Mouse (Mus musculus): ENCODE data around the gene Psme1. TPM values are rescaled to one million over a fixed set of nuclear protein-coding genes. Genes with fewer than 3 reads are reported as not detected.
A peak's percentile ranks its signal among the peaks of the same experiment; 100 is the strongest.

Gene Psme1
- total RNA-seq, 1 experiment = 32.8 TPM

GRCm38 (mm10) chr14:55584303-55584701, 6.4 kb downstream of the Psme1 start:
- peak overlapping the region; percentile 78; the same call in 1 of the 2 replicates for H3K9ac ChIP-seq (ENCODE audit: insufficient read depth, low read depth, low read length, poor library complexity, severe bottlenecking)
- no peaks in the 10 kb centered on the region for H3K9me3 ChIP-seq (ENCODE audit: control insufficient read depth, insufficient read depth, low read depth, low read length)
- peaks cover 2 to 19% of the 10 kb centered on the region in 2 experiments; a peak in 2 of 4 replicates for H3K4me1 ChIP-seq (ENCODE audit: control insufficient read depth in 2 of 2, insufficient read depth in 2 of 2, low read length in 2 of 2, poor library complexity in 1 of 2)
- H3K36me3 ChIP-seq (ENCODE audit: control insufficient read depth, insufficient read depth, low read length, poor library complexity, severe bottlenecking) = peaks cover 13% of the 10 kb centered on the region; the same call in 1 of the 2 replicates
- TF ChIP-seq ZC3H11A (IDR thresholded peaks at IDR 0.05; ENCODE audit: borderline replicate concordance, low read depth, low read length) = no peak
- H3K4me3 ChIP-seq (ENCODE audit: insufficient read depth in 1 of 2, low read depth in 1 of 2, low read length in 2 of 2, poor library complexity in 1 of 2, severe bottlenecking in 1 of 2) = peak overlapping the region; percentile 89 to 95; a peak in 3 of 4 replicates
- in situ Hi-C loops (cut with MboI; ENCODE audit: low sequenced_read_pairs in 2 of 2, unreplicated experiment in 2 of 2) = no loop called here
- no peak for DNase-seq (ENCODE audit: low read depth, low spot score)
- H3K27ac ChIP-seq (ENCODE audit: insufficient read depth, low read depth, low read length, poor library complexity, severe bottlenecking) = no peak overlapping the region

GRCm38 (mm10) chr14:55584702-55585565, 7.0 kb downstream of the Psme1 start, which contains the start of gene Emc9:
Gene Emc9 (minus strand): TSS chr14:55585302.
- Histone ChIP-seq H3K4me1 (ENCODE audit: control insufficient read depth in 2 of 2, insufficient read depth in 2 of 2, low read length in 2 of 2, poor library complexity in 1 of 2) (peaks cover 0 to 18% of the 10 kb centered on the region in 2 experiments; a peak in 2 of 4 replicates), H3K4me3 (ENCODE audit: insufficient read depth in 1 of 2, low read depth in 1 of 2, low read length in 2 of 2, poor library complexity in 1 of 2, severe bottlenecking in 1 of 2) (peak within 1 kb of the TSS; percentile 89 to 95), H3K27ac (ENCODE audit: insufficient read depth, low read depth, low read length, poor library complexity, severe bottlenecking) (no peak within 1 kb of the TSS), H3K9me3 (ENCODE audit: control insufficient read depth, insufficient read depth, low read depth, low read length) (no peaks in the 10 kb centered on the region), H3K36me3 (ENCODE audit: control insufficient read depth, insufficient read depth, low read length, poor library complexity, severe bottlenecking) (peaks cover 13% of the 10 kb centered on the region; the same call in 1 of the 2 replicates), H3K9ac (ENCODE audit: insufficient read depth, low read depth, low read length, poor library complexity, severe bottlenecking) (peak within 1 kb of the TSS; percentile 78)
- TF ChIP-seq ZC3H11A (IDR thresholded peaks at IDR 0.05; ENCODE audit: borderline replicate concordance, low read depth, low read length) = no peak
- no peak for TF ChIP-seq ZNF384 (IDR thresholded peaks at IDR 0.05; ENCODE audit: low read depth, low read length)
- DNase-seq (ENCODE audit: low read depth, low spot score) = no peak
- in situ Hi-C loops (cut with MboI; ENCODE audit: low sequenced_read_pairs in 2 of 2, unreplicated experiment in 2 of 2) = no loop called here

GRCm38 (mm10) chr14:55585566-55585960, 7.6 kb downstream of the Psme1 start:
- DNase-seq (ENCODE audit: low read depth, low spot score) = no peak
- peaks cover 8% of the 10 kb centered on the region; the same call in 1 of the 2 replicates for H3K36me3 ChIP-seq (ENCODE audit: control insufficient read depth, insufficient read depth, low read length, poor library complexity, severe bottlenecking)
- peak overlapping the region; percentile 26; the same call in 1 of the 2 replicates for H3K9ac ChIP-seq (ENCODE audit: insufficient read depth, low read depth, low read length, poor library complexity, severe bottlenecking)
- peak overlapping the region in 1 of 2 experiments; percentile 89; a peak in 2 of 4 replicates for H3K4me3 ChIP-seq (ENCODE audit: insufficient read depth in 1 of 2, low read depth in 1 of 2, low read length in 2 of 2, poor library complexity in 1 of 2, severe bottlenecking in 1 of 2)
- no peaks in the 10 kb centered on the region for H3K9me3 ChIP-seq (ENCODE audit: control insufficient read depth, insufficient read depth, low read depth, low read length)
- TF ChIP-seq CHD2 (IDR thresholded peaks at IDR 0.05; ENCODE audit: low read depth, low read length) (no peak), ZC3H11A (IDR thresholded peaks at IDR 0.05; ENCODE audit: borderline replicate concordance, low read depth, low read length) (no peak), HCFC1 (IDR thresholded peaks at IDR 0.05; ENCODE audit: borderline replicate concordance, insufficient read depth, low read length) (no peak), MAFK (IDR thresholded peaks at IDR 0.05; ENCODE audit: insufficient read depth, low read depth, low read length) (no peak), ZNF384 (IDR thresholded peaks at IDR 0.05; ENCODE audit: low read depth, low read length) (no peak)
- in situ Hi-C loops (cut with MboI; ENCODE audit: low sequenced_read_pairs in 2 of 2, unreplicated experiment in 2 of 2) = no loop called here
- peaks cover 0 to 16% of the 10 kb centered on the region in 2 experiments; a peak in 2 of 4 replicates for H3K4me1 ChIP-seq (ENCODE audit: control insufficient read depth in 2 of 2, insufficient read depth in 2 of 2, low read length in 2 of 2, poor library complexity in 1 of 2)
- no peak overlapping the region for H3K27ac ChIP-seq (ENCODE audit: insufficient read depth, low read depth, low read length, poor library complexity, severe bottlenecking)

- Histone ChIP-seq H3K9me3 (ENCODE audit: control insufficient read depth, insufficient read depth, low read depth, low read length) (no peaks in the 10 kb centered on the region), H3K4me3 (ENCODE audit: insufficient read depth in 1 of 2, low read depth in 1 of 2, low read length in 2 of 2, poor library complexity in 1 of 2, severe bottlenecking in 1 of 2) (no peak overlapping the region), H3K9ac (ENCODE audit: insufficient read depth, low read depth, low read length, poor library complexity, severe bottlenecking) (no peak overlapping the region), H3K36me3 (ENCODE audit: control insufficient read depth, insufficient read depth, low read length, poor library complexity, severe bottlenecking) (peaks cover 3% of the 10 kb centered on the region; the same call in 1 of the 2 replicates), H3K27ac (ENCODE audit: insufficient read depth, low read depth, low read length, poor library complexity, severe bottlenecking) (no peak overlapping the region), H3K4me1 (ENCODE audit: control insufficient read depth in 2 of 2, insufficient read depth in 2 of 2, low read length in 2 of 2, poor library complexity in 1 of 2) (peaks cover 0 to 11% of the 10 kb centered on the region in 2 experiments; a peak in 2 of 4 replicates)
- no peak for DNase-seq (ENCODE audit: low read depth, low spot score)
- in situ Hi-C loops (cut with MboI; ENCODE audit: low sequenced_read_pairs in 2 of 2, unreplicated experiment in 2 of 2) = no loop called here
- TF ChIP-seq HCFC1 (IDR thresholded peaks at IDR 0.05; ENCODE audit: borderline replicate concordance, insufficient read depth, low read length) (no peak), MAFK (IDR thresholded peaks at IDR 0.05; ENCODE audit: insufficient read depth, low read depth, low read length) (peak; percentile 30; the same call in 1 of the 2 replicates)
Measured at GRCm38 (mm10) chr14:55586149-55586548, 8.2 kb downstream of the Psme1 start.
